Mouse (Mus musculus): Measurements from ENCODE around the gene Mbnl1. TPM values are rescaled to one million over a fixed set of nuclear protein-coding genes. Genes with fewer than 3 reads are reported as not detected.

Mbnl1 gene
- polyA plus RNA-seq, 1 experiment from 2014 or later, result 70.2 TPM

GRCm38 (mm10) chr3:60611839-60612238 lies 139.2 kb downstream of the Mbnl1 start:
- Histone ChIP-seq H3K4me3 (replicated peaks; ENCODE audit: low read depth, low read length) (no peak overlapping the region), H3K36me3 (ENCODE audit: insufficient read depth, low read length) (0 out of 2 replicates have a peak, but pooled peaks cover 3% of the 10 kb centered on the region), H3K27ac (no peak overlapping the region), H3K4me2 (ENCODE audit: low read length) (no peak overlapping the region), H3K9me3 (replicated peaks; ENCODE audit: low read length) (no peaks in the 10 kb centered on the region), H3K4me1 (replicated peaks; ENCODE audit: insufficient read depth, low read length) (no peaks in the 10 kb centered on the region), H3K9ac (ENCODE audit: low read depth, low read length) (no peak overlapping the region), H3K27me3 (ENCODE audit: insufficient read depth, low read length) (no peaks in the 10 kb centered on the region)
- WGBS, result 16% methylated on average over 2 of the region's 2 CpGs
- TF ChIP-seq CTCF (IDR thresholded peaks at IDR 0.05; ENCODE audit: low read depth), result peak; percentile 77
- ATAC-seq (replicated peaks; ENCODE audit: low FRiP score, low read depth), result no peak
- peak; percentile 61 for DNase-seq (ENCODE audit: low spot score)

- DNase-seq (ENCODE audit: low spot score) (no peak), ATAC-seq (replicated peaks; ENCODE audit: low FRiP score, low read depth) (no peak)
- TF ChIP-seq CTCF (IDR thresholded peaks at IDR 0.05; ENCODE audit: low read depth), result no peak
- H3K4me1 ChIP-seq (replicated peaks; ENCODE audit: insufficient read depth, low read length), result no peaks in the 10 kb centered on the region
- 0 out of 2 replicates have a peak, but pooled peaks cover 3% of the 10 kb centered on the region for H3K36me3 ChIP-seq (ENCODE audit: insufficient read depth, low read length)
- no peaks in the 10 kb centered on the region for H3K27me3 ChIP-seq (ENCODE audit: insufficient read depth, low read length)
- 88% methylated on average over 7 of the region's 7 CpGs for WGBS
- H3K9me3 ChIP-seq (replicated peaks; ENCODE audit: low read length), result no peaks in the 10 kb centered on the region
- H3K4me2 ChIP-seq (ENCODE audit: low read length), result no peak overlapping the region
- no peak overlapping the region for H3K9ac ChIP-seq (ENCODE audit: low read depth, low read length)
- no peak overlapping the region for H3K27ac ChIP-seq
- H3K4me3 ChIP-seq (replicated peaks; ENCODE audit: low read depth, low read length), result no peak overlapping the region
Observed at GRCm38 (mm10) chr3:60613121-60613520, 140.5 kb downstream of the Mbnl1 start.

GRCm38 (mm10) chr3:60614516-60614915 lies 141.9 kb downstream of the Mbnl1 start:
- H3K4me1 ChIP-seq (replicated peaks; ENCODE audit: insufficient read depth, low read length), result no peaks in the 10 kb centered on the region
- no peak overlapping the region for H3K27ac ChIP-seq
- no peak for TF ChIP-seq CTCF (IDR thresholded peaks at IDR 0.05; ENCODE audit: low read depth)
- DNase-seq (ENCODE audit: low spot score) (no peak), ATAC-seq (replicated peaks; ENCODE audit: low FRiP score, low read depth) (no peak)
- WGBS, result 85% methylated on average over 7 of the region's 7 CpGs
- no peak overlapping the region for H3K9ac ChIP-seq (ENCODE audit: low read depth, low read length)
- H3K9me3 ChIP-seq (replicated peaks; ENCODE audit: low read length), result no peaks in the 10 kb centered on the region
- H3K4me3 ChIP-seq (replicated peaks; ENCODE audit: low read depth, low read length), result no peak overlapping the region
- no peak overlapping the region for H3K4me2 ChIP-seq (ENCODE audit: low read length)
- 0 out of 2 replicates have a peak, but pooled peaks cover 5% of the 10 kb centered on the region for H3K36me3 ChIP-seq (ENCODE audit: insufficient read depth, low read length)
- H3K27me3 ChIP-seq (ENCODE audit: insufficient read depth, low read length), result no peaks in the 10 kb centered on the region

- no peaks in the 10 kb centered on the region for H3K4me1 ChIP-seq (replicated peaks; ENCODE audit: insufficient read depth, low read length)
- no peak for TF ChIP-seq CTCF (IDR thresholded peaks at IDR 0.05; ENCODE audit: low read depth)
- DNase-seq (ENCODE audit: low spot score), result no peak
- WGBS, result 69% methylated on average over 11 of the region's 11 CpGs
- H3K9ac ChIP-seq (ENCODE audit: low read depth, low read length), result no peak overlapping the region
- 0 out of 2 replicates have a peak, but pooled peaks cover 5% of the 10 kb centered on the region for H3K36me3 ChIP-seq (ENCODE audit: insufficient read depth, low read length)
- H3K4me2 ChIP-seq (ENCODE audit: low read length), result no peak overlapping the region
- no peak overlapping the region for H3K27ac ChIP-seq
- ATAC-seq (replicated peaks; ENCODE audit: low FRiP score, low read depth), result peak; percentile 52; the same call in 1 of the 2 replicates
- no peak overlapping the region for H3K4me3 ChIP-seq (replicated peaks; ENCODE audit: low read depth, low read length)
- no peaks in the 10 kb centered on the region for H3K9me3 ChIP-seq (replicated peaks; ENCODE audit: low read length)
- H3K27me3 ChIP-seq (ENCODE audit: insufficient read depth, low read length), result no peaks in the 10 kb centered on the region
Observed at GRCm38 (mm10) chr3:60615057-60615606, 142.5 kb downstream of the Mbnl1 start.

GRCm38 (mm10) chr3:60615615-60616014 lies 143.0 kb downstream of the Mbnl1 start:
- Histone ChIP-seq H3K27me3 (ENCODE audit: insufficient read depth, low read length) (no peaks in the 10 kb centered on the region), H3K4me1 (replicated peaks; ENCODE audit: insufficient read depth, low read length) (no peaks in the 10 kb centered on the region), H3K9me3 (replicated peaks; ENCODE audit: low read length) (no peaks in the 10 kb centered on the region), H3K36me3 (ENCODE audit: insufficient read depth, low read length) (0 out of 2 replicates have a peak, but pooled peaks cover 5% of the 10 kb centered on the region), H3K27ac (no peak overlapping the region), H3K4me3 (replicated peaks; ENCODE audit: low read depth, low read length) (no peak overlapping the region), H3K4me2 (ENCODE audit: low read length) (no peak overlapping the region), H3K9ac (ENCODE audit: low read depth, low read length) (no peak overlapping the region)
- WGBS, result 64% methylated on average over 7 of the region's 7 CpGs
- no peak for ATAC-seq (replicated peaks; ENCODE audit: low FRiP score, low read depth)
- no peak for TF ChIP-seq CTCF (IDR thresholded peaks at IDR 0.05; ENCODE audit: low read depth)
- no peak for DNase-seq (ENCODE audit: low spot score)

- no peak overlapping the region for H3K9ac ChIP-seq (ENCODE audit: low read depth, low read length)
- no peak for ATAC-seq (replicated peaks; ENCODE audit: low FRiP score, low read depth)
- H3K36me3 ChIP-seq (ENCODE audit: insufficient read depth, low read length), result 0 out of 2 replicates have a peak, but pooled peaks cover 5% of the 10 kb centered on the region
- TF ChIP-seq CTCF (IDR thresholded peaks at IDR 0.05; ENCODE audit: low read depth), result no peak
- H3K9me3 ChIP-seq (replicated peaks; ENCODE audit: low read length), result no peaks in the 10 kb centered on the region
- H3K27ac ChIP-seq, result no peak overlapping the region
- H3K4me2 ChIP-seq (ENCODE audit: low read length), result no peak overlapping the region
- H3K4me3 ChIP-seq (replicated peaks; ENCODE audit: low read depth, low read length), result no peak overlapping the region
- no peaks in the 10 kb centered on the region for H3K4me1 ChIP-seq (replicated peaks; ENCODE audit: insufficient read depth, low read length)
- no peaks in the 10 kb centered on the region for H3K27me3 ChIP-seq (ENCODE audit: insufficient read depth, low read length)
- 83% methylated on average over 2 of the region's 2 CpGs for WGBS
- peak; percentile 13 for DNase-seq (ENCODE audit: low spot score)
Observed at GRCm38 (mm10) chr3:60616147-60616546, 143.5 kb downstream of the Mbnl1 start.

- Histone ChIP-seq H3K4me2 (ENCODE audit: low read length) (no peak overlapping the region), H3K9me3 (replicated peaks; ENCODE audit: low read length) (no peaks in the 10 kb centered on the region), H3K4me1 (replicated peaks; ENCODE audit: insufficient read depth, low read length) (no peaks in the 10 kb centered on the region), H3K9ac (ENCODE audit: low read depth, low read length) (no peak overlapping the region), H3K4me3 (replicated peaks; ENCODE audit: low read depth, low read length) (no peak overlapping the region), H3K27me3 (ENCODE audit: insufficient read depth, low read length) (no peaks in the 10 kb centered on the region), H3K27ac (no peak overlapping the region), H3K36me3 (ENCODE audit: insufficient read depth, low read length) (peaks cover 11% of the 10 kb centered on the region; the same call in 1 of the 2 replicates)
- DNase-seq (ENCODE audit: low spot score) (no peak), ATAC-seq (replicated peaks; ENCODE audit: low FRiP score, low read depth) (no peak)
- WGBS, result 87% methylated on average over 1 of the region's 1 CpGs
- no peak for TF ChIP-seq CTCF (IDR thresholded peaks at IDR 0.05; ENCODE audit: low read depth)
Observed at GRCm38 (mm10) chr3:60617643-60618042, 145.0 kb downstream of the Mbnl1 start.
